Mouse (Mus musculus) adrenal gland (tissue): ENCODE data around the gene Nat8f1.
"Not testable (repeated sequence)": the region's sequence is repeated elsewhere in the genome, so short reads cannot be mapped to it uniquely, and the experiment has no call there.

Experiments
- intact Hi-C: fragments of 180-260 bp; cut with DNase I; formaldehyde crosslinking; loops from one replicate; pipeline ENCODE4 v1.15.1; 2025

Gene Nat8f1

GRCm38 (mm10) chr6:85909704-85910103, 5.8 kb downstream of the Nat8f1 start:
- intact Hi-C loops, result no loop called here

DNA sequence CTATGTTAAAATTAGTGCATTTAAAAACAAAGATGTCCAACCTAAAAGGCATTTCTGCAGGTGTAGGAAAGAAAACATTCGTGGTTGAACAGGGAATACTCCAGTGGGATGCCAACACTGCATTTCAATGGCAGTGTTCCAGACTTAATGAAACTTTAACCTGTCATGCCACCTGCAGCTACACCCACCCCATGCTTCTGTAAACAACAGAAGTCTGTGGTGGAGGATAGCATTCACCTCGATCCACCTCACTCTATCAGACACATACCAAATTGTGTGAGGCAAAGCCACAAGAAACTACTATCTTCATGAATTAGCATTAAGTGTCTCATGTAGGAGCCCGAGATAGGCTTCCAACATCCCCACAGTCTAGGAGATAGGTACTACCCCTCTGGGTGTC, 7.1 kb downstream of the Nat8f1 start:
- intact Hi-C loops, result no loop called here

GRCm38 (mm10) chr6:85906911-85907351, 8.6 kb downstream of the Nat8f1 start:
- intact Hi-C loops, result not testable (repeated sequence)

DNA sequence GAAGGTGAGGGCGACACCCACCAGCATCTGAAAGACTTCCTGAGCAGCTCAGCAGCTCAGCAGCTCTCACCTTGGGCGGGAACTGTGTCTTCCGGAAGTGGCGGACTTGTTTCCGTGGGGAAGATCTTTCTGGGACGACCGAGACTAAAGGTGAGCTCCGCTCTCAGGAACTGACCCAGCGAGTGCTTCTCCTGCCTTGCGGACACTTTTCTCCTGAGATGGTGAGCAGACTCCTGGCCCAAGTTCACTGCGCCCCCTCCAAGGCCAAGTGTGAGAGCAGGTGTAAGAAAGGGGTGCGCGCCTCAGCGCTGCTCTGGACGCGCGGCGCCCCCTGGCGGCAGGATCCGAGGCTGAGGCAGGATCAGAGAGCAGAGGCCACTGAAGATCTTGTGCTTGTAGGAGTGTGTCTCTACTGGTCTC, 10.8 kb downstream of the Nat8f1 start, which contains the start of gene Nat8f4:
TSS of gene Nat8f4 (minus strand) at position 243 of the 420 bp plus-strand sequence.
- intact Hi-C loops, result not testable (repeated sequence)

DNA sequence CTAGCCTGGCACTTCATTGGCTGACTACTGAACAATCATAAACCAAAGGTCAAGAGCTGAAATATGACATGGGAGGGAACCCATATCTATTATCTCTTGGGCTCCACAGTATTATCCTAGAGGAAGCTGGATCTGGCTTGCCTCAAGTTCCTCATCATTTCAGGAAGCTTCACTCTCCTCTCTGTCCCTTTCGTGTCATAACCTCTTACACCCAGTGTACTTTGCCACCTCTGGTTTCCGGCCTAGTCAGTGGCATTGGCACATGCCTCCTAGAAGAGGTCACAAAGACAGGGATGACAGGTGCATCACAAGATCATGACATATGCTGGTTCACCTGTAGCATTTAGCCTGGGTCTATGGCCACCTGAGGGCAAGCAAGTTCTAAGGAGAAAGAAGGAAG, 13.2 kb downstream of the Nat8f1 start:
- intact Hi-C loops, result no loop called here

GRCm38 (mm10) chr6:85898596-85899475, 16.7 kb downstream of the Nat8f1 start:
- intact Hi-C loops, result loop anchor here (5.0 kb wide), 2 partner anchors 67 to 108 kb away; partner anchors contain the start of gene Nat8

DNA sequence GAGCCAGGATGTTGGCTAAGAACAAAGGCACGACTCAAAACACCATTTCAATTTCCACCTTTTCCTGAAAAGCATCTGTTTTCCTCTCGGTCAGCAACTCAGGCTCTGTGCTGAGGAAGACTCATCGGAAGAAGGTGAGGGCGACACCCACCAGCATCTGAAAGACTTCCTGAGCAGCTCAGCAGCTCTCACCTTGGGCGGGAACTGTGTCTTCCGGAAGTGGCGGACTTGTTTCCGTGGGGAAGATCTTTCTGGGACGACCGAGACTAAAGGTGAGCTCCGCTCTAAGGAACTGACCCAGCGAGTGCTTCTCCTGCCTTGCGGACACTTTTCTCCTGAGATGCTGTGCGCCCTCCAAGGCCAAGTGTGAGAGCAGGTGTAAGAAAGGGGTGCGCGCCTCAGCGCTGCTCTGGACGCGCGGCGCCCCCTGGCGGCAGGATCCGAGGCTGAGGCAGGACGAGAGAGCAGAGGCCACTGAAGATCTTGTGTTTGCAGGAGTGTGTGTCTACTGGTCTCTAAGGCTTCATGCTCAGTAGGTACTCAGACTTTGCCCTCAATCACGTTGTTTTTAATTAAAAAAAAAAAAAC, 20.3 kb downstream of the Nat8f1 start:
- intact Hi-C loops, result loop anchor here (5.0 kb wide), 2 partner anchors 63 to 112 kb away; partner anchors contain the start of gene Nat8

DNA sequence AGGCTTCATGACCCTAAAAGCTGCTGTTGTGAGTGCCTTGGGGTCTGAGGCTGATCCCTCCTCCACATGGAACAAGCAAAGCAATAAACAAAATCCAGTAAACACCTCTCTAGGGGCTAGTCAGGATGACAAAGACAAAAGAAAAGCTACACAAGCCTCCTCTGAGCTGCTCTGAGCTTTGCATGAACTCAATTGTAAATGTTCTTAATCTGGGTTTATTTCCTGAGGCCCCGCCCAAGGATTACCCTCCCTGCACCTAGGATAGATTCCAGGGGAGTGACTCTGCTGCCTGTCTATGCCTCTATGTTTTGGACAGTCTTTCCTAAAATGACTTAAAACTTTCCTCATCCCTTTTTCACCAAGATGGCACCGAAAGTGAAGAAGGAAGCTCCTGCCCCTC, 26.5 kb downstream of the Nat8f1 start:
- intact Hi-C loops, result no loop called here

DNA sequence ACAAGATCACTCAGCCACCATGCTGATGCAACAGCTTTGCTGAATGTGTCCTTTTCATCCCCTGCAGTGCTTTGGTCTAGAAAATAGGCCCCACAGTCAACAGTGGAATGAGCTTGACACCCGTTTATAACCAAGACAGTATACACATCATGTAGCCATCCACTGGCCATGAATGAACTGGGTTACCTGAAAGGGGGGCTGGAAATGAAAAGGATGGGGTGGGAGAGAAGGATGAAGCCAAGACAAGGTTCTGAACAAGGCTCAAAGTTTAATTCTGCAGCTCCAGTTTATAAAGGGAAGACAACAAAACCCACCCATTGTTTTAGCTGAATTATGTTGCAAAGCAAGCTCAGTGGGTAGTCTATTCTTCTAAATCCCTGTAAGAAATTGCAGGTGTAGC, 31.2 kb downstream of the Nat8f1 start:
- intact Hi-C loops, result no loop called here

- intact Hi-C loops, result not testable (repeated sequence)
Observed at GRCm38 (mm10) chr6:85883246-85883645, 32.2 kb downstream of the Nat8f1 start.

DNA sequence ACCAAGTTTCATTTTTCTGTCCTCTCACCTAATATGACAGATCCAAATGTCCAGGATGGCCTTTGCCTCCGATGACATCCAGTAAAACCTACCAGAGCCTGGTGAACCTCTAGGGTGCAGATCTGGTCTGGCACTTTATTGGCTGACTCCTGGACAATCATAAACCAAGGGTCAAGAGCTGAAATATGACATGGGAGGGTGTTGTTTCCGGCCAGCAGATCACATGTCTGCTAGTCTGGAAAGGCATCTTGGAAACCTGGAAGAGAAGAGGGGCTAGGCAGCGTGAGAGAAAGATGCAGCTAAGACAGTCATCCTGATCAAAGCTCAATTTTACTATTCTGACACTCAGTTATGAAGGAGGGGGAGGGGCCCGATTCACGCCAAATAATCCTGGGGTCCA, 46.5 kb downstream of the Nat8f1 start, which contains the start of gene Nat8f2:
TSS of gene Nat8f2 (minus strand) at position 153 of the 400 bp plus-strand sequence.
- intact Hi-C loops, result not testable (repeated sequence)

- intact Hi-C loops, result no loop called here
Observed at GRCm38 (mm10) chr6:85867726-85868690, 47.5 kb downstream of the Nat8f1 start.

DNA sequence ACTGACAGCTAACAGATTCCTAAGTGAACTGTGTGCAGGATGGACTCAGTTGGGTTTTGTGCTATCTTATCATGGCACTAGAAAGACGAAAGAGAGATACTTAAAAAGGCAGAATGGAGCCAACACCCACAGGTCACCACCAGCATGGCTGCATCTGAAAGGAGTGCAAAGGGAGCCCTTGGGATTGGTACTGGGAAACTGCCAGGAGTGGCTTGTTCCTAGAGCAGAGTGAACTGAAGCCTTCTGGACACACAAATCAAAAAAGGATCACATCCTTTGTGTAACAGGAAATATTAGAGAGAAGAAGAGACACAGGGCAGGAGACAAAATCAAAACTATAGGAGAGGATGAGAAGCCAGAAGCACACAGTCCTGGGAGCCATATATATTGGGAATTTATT, 48.5 kb downstream of the Nat8f1 start:
- intact Hi-C loops, result not testable (repeated sequence)

GRCm38 (mm10) chr6:85866166-85866565, 49.3 kb downstream of the Nat8f1 start:
- intact Hi-C loops, result not testable (repeated sequence)

GRCm38 (mm10) chr6:85864900-85865639, 50.4 kb downstream of the Nat8f1 start:
- intact Hi-C loops, result not testable (repeated sequence)

- intact Hi-C loops, result no loop called here
Observed at GRCm38 (mm10) chr6:85863840-85864239, 51.6 kb downstream of the Nat8f1 start.

- intact Hi-C loops, result no loop called here
Observed at GRCm38 (mm10) chr6:85863136-85863535, 52.4 kb downstream of the Nat8f1 start.

GRCm38 (mm10) chr6:85862565-85862964, 52.9 kb downstream of the Nat8f1 start:
- intact Hi-C loops, result no loop called here

DNA sequence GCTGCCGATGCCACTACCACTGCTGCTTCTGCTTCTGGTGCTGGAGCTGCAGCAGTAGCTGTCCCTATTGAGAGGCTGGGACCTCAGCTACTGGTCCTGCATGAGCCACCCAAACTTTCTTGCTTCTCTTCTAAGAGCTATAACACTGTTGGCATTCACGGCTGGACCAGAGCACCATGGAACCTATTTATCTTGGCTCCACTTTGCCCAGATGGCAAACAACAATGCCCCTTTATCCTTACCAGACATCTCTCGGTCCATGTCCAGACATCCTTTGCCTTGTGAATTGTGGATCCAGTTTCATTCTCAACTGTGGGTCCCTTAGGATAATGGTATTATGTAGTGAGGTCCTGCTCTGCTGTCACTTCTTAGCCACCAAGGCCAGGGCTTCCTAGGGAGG, 54.2 kb downstream of the Nat8f1 start:
- intact Hi-C loops, result no loop called here
